Mouse (Mus musculus) heart, adult 2 months (tissue): ENCODE measurements around the gene Rtl1.

Experiments
- CTCF ChIP-seq: fragments of 200-600 bp; IDR thresholded peaks from 2 replicates; pipeline ENCODE4 v1.8.1; 2022; ENCODE audit warnings: antibody characterized with exemption, mild to moderate bottlenecking, moderate library complexity
- EP300 ChIP-seq: fragments of 200-500 bp; IDR thresholded peaks from 2 replicates; pipeline ENCODE4 v1.6.1; 2011; ENCODE audit warnings: low read depth, low read length, control low read depth; ENCODE audit not compliant: insufficient read depth
- POLR2A ChIP-seq: fragments of 200-500 bp; IDR thresholded peaks from 2 replicates; pipeline ENCODE4 v1.6.1; 2011; ENCODE audit warnings: mild to moderate bottlenecking, low read depth, low read length, control low read depth; ENCODE audit not compliant: insufficient read depth

DNA sequence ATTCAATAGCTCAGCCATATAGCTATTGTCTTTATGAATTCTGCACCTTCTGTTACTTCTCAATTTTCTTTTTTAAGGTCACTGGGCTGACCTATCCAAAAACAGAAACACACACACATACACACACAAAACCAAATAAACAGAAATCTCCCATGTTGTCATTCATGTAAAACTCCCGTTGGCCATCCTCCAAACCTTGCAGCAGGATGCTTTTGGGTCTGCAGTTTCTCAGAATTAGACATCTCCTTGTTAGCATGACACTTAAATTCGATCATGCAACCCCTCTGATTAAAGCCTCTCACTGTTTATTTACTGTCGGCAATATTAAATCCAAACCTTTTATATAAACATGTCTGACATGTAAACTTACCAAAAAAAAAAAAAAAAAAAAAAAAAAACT is 3.4 kb downstream of the Rtl1 start:
- TF ChIP-seq CTCF: no peak
- no peak for TF ChIP-seq POLR2A
- TF ChIP-seq EP300: no peak
